Mouse (Mus musculus) liver, embryonic 14.5 days (tissue): ENCODE results near the gene Gm1113.

Experiments
- CTCF ChIP-seq: IDR thresholded peaks from 2 replicates; pipeline ENCODE4 v1.5.1; 2016; ENCODE audit warnings: antibody characterized with exemption, low read depth, control low read depth
- EP300 ChIP-seq: IDR thresholded peaks from 2 replicates; pipeline ENCODE4 v1.6.1; 2016; ENCODE audit warnings: antibody characterized with exemption, low read depth

- TF ChIP-seq CTCF: no peak
- no peak for TF ChIP-seq EP300
Measured at GRCm38 (mm10) chr9:35559009-35559890, 41.2 kb upstream of the Gm1113 start.
